Mouse (Mus musculus) brain, adult 2 months (tissue): ENCODE measurements around the gene Psme2.

Experiments
- DNase-seq: peaks from one replicate; pipeline ENCODE4 v3.0.0; 2011; ENCODE audit warnings: low read depth, low spot score

Psme2 gene

GRCm38 (mm10) chr14:55596036-55596690 is 5.2 kb upstream of the Psme2 start:
- peak; percentile 40 for DNase-seq

GRCm38 (mm10) chr14:55592226-55592625 is 1.3 kb upstream of the Psme2 start:
- DNase-seq: no peak

- DNase-seq: peak; percentile 98
Measured at GRCm38 (mm10) chr14:55591331-55591891, 498 bp upstream of the Psme2 start, which contains the start of gene Rnf31. TSS of gene Rnf31 (plus strand) at chr14:55591708.

GRCm38 (mm10) chr14:55589771-55590448 is 1.0 kb downstream of the Psme2 start:
- DNase-seq: no peak

- no peak for DNase-seq
Measured at GRCm38 (mm10) chr14:55589271-55589670, 1.6 kb downstream of the Psme2 start.

GRCm38 (mm10) chr14:55586149-55586548 is 4.8 kb downstream of the Psme2 start:
- no peak for DNase-seq

- DNase-seq: no peak
Measured at GRCm38 (mm10) chr14:55585566-55585960, 5.3 kb downstream of the Psme2 start.

- peak; percentile 93 for DNase-seq
Measured at GRCm38 (mm10) chr14:55584702-55585565, 6.0 kb downstream of the Psme2 start, which contains the start of gene Emc9. TSS of gene Emc9 (minus strand) at chr14:55585302.

- DNase-seq: no peak
Measured at GRCm38 (mm10) chr14:55584303-55584701, 6.6 kb downstream of the Psme2 start.

GRCm38 (mm10) chr14:55581981-55582681 is 8.8 kb downstream of the Psme2 start:
- no peak for DNase-seq

GRCm38 (mm10) chr14:55580731-55581130 is 10.2 kb downstream of the Psme2 start:
- no peak for DNase-seq

GRCm38 (mm10) chr14:55579511-55580496 is 11.1 kb downstream of the Psme2 start:
- no peak for DNase-seq

- no peak for DNase-seq
Measured at GRCm38 (mm10) chr14:55578668-55579269, 12.1 kb downstream of the Psme2 start.

- peak; percentile 78 for DNase-seq
Measured at GRCm38 (mm10) chr14:55577871-55578667, 12.8 kb downstream of the Psme2 start, which contains the start of gene Psme1. TSS of gene Psme1 (plus strand) at chr14:55578123.

GRCm38 (mm10) chr14:55576376-55576775 is 14.5 kb downstream of the Psme2 start:
- DNase-seq: peak; percentile 48

- no peak for DNase-seq
Measured at GRCm38 (mm10) chr14:55575711-55576110, 15.2 kb downstream of the Psme2 start.

- no peak for DNase-seq
Measured at GRCm38 (mm10) chr14:55575302-55575701, 15.6 kb downstream of the Psme2 start, which contains the start of gene Fitm1. TSS of gene Fitm1 (plus strand) at chr14:55575617.

- DNase-seq: no peak
Measured at GRCm38 (mm10) chr14:55571760-55572159, 19.2 kb downstream of the Psme2 start.

- no peak for DNase-seq
Measured at GRCm38 (mm10) chr14:55570588-55570987, 20.3 kb downstream of the Psme2 start.
